Comparison of ENCODE assay signal across 7 mouse cellular contexts in genomic region chr7:112225615-112226262, GRCm38 (mm10). TPM values are rescaled to one million over a fixed set of nuclear protein-coding genes. Genes with fewer than 3 reads are reported as not detected.
DNase-seq lines count a peak whose midpoint lies in the region; ATAC-seq lines count a peak whose summit lies in the region.

TSS of gene Mical2 (plus strand) at chr7:112225856.

- no peak within 1 kb of the TSS for H3K27ac ChIP-seq in embryonic facial prominence, embryonic 10.5 days (replicated peaks)
- no peak within 1 kb of the TSS for H3K27ac ChIP-seq in midbrain, embryonic 11.5 days (ENCODE audit: low read depth, low read length)

- H3K9me3 ChIP-seq in embryonic facial prominence, embryonic 10.5 days, result no peaks in the 10 kb centered on the region
- no peaks in the 10 kb centered on the region for H3K9me3 ChIP-seq in midbrain, embryonic 11.5 days (ENCODE audit: control insufficient read depth, low read length)

- DNase-seq in adrenal gland, postnatal 14 days, result peak; percentile 94
- peak; percentile 93 for DNase-seq in embryonic facial prominence, embryonic 10.5 days (ENCODE audit: low spot score)
- DNase-seq in heart, adult 11 months, result peak; percentile 100
- peak; percentile 88 for DNase-seq in kidney, adult 11 months
- peak; percentile 89 for DNase-seq in left cerebral cortex, postnatal 4 days
- DNase-seq in midbrain, embryonic 11.5 days (ENCODE audit: low spot score, missing footprints), result peak; percentile 96
- peak; percentile 93 for DNase-seq in skeletal muscle tissue, adult 2 months (ENCODE audit: low read depth, low spot score)

- H3K4me3 ChIP-seq in embryonic facial prominence, embryonic 10.5 days, result peak within 1 kb of the TSS; percentile 67
- peak within 1 kb of the TSS; percentile 55 for H3K4me3 ChIP-seq in midbrain, embryonic 11.5 days (ENCODE audit: low read depth, low read length)

- under 1% methylated on average over 53 of the region's 53 CpGs for WGBS in embryonic facial prominence, embryonic 10.5 days
- WGBS in midbrain, embryonic 11.5 days, result under 1% methylated on average over 53 of the region's 53 CpGs

- peak within 1 kb of the TSS; percentile 95 for H3K4me2 ChIP-seq in midbrain, embryonic 11.5 days

- intact Hi-C loops in left cerebral cortex, postnatal 4 days (cut with DNase I), result no loop called here

- H3K36me3 ChIP-seq in embryonic facial prominence, embryonic 10.5 days (replicated peaks), result no peaks in the 10 kb centered on the region
- no peaks in the 10 kb centered on the region for H3K36me3 ChIP-seq in midbrain, embryonic 11.5 days (ENCODE audit: control insufficient read depth, insufficient read depth, low read length)

- H3K4me1 ChIP-seq in embryonic facial prominence, embryonic 10.5 days, result peaks cover 41% of the 10 kb centered on the region
- H3K4me1 ChIP-seq in midbrain, embryonic 11.5 days (ENCODE audit: control insufficient read depth, insufficient read depth, low read length), result peaks cover 9% of the 10 kb centered on the region

- H3K9ac ChIP-seq in midbrain, embryonic 11.5 days (ENCODE audit: low read length), result peak within 1 kb of the TSS; percentile 47; the same call in 1 of the 2 replicates

- ATAC-seq in midbrain, embryonic 11.5 days (ENCODE audit: low FRiP score), result peak; percentile 98

- peaks cover 75% of the 10 kb centered on the region for H3K27me3 ChIP-seq in embryonic facial prominence, embryonic 10.5 days (replicated peaks; ENCODE audit: low read depth, poor library complexity, severe bottlenecking)
- H3K27me3 ChIP-seq in midbrain, embryonic 11.5 days (ENCODE audit: control insufficient read depth, insufficient read depth, low read length), result peaks cover 24% of the 10 kb centered on the region

RNA-seq across cellular contexts. Expression of gene Mical2, which starts in this region (rescaled TPM):
- total RNA-seq in adrenal gland, postnatal 14 days (2021), result 16.5 TPM in 2 replicates
- 1.2 and 1.4 TPM in 2 replicates for polyA plus RNA-seq in embryonic facial prominence, embryonic 10.5 days (2016; fragmentation: Nextera tagmentation; extraction: Ambion mirVana)
- total RNA-seq in left cerebral cortex, postnatal 4 days (2021), result 100 to 1,000 TPM; 109 to 114 TPM
- 1.2 and 1.5 TPM in 2 replicates for polyA plus RNA-seq in midbrain, embryonic 11.5 days (2014; fragmentation: Nextera tagmentation; extraction: Ambion mirVana)
